Mouse (Mus musculus) stomach, embryonic 14.5 days (tissue): ENCODE measurements around the gene Cntnap5a. TPM values are rescaled to one million over a fixed set of nuclear protein-coding genes. Genes with fewer than 3 reads are reported as not detected.

ENCODE experiments used
- ATAC-seq: fragments of 200-750 bp; cut with Nextera tagmentation; 2 replicates; pipeline ENCODE4 v1.8.0; 2017; ENCODE audit warnings: low read depth, moderate TSS enrichment; ENCODE audit not compliant: insufficient number of reproducible peaks, insufficient read depth, low FRiP score
- H3K27ac ChIP-seq: fragments of 300-500 bp; sonication (generic); 2 replicates; pipeline ENCODE4 v1.5.1; 2014; ENCODE audit warnings: mild to moderate bottlenecking, low read length, moderate library complexity, mixed read lengths
- H3K27me3 ChIP-seq: fragments of 300-500 bp; sonication (generic); 2 replicates; pipeline ENCODE4 v1.6.1; 2014; ENCODE audit warnings: low read length, control low read depth, mixed read lengths; ENCODE audit not compliant: control insufficient read depth, insufficient read depth
- H3K36me3 ChIP-seq: fragments of 300-500 bp; sonication (generic); 2 replicates; pipeline ENCODE4 v1.6.1; 2014; ENCODE audit warnings: mild to moderate bottlenecking, control low read depth, low read length, moderate library complexity, mixed read lengths; ENCODE audit not compliant: control insufficient read depth, insufficient read depth
- H3K4me1 ChIP-seq: fragments of 300-500 bp; sonication (generic); 2 replicates; pipeline ENCODE4 v1.6.1; 2014; ENCODE audit warnings: low read length, control low read depth, mixed read lengths; ENCODE audit not compliant: control insufficient read depth, insufficient read depth
- H3K4me2 ChIP-seq: fragments of 300-500 bp; sonication (generic); replicated peaks from 2 replicates; pipeline ENCODE4 v1.6.1; 2014; ENCODE audit warnings: low read depth, low read length, control low read depth
- H3K4me3 ChIP-seq: fragments of 300-500 bp; sonication (generic); 2 replicates; pipeline ENCODE4 v1.5.1; 2014; ENCODE audit warnings: low read depth, low read length, control low read depth
- H3K9ac ChIP-seq: fragments of 300-500 bp; sonication (generic); replicated peaks from 2 replicates; pipeline ENCODE4 v1.6.1; 2014; ENCODE audit warnings: low read depth, mild to moderate bottlenecking, control low read depth, low read length, moderate library complexity, mixed read lengths
- H3K9me3 ChIP-seq: fragments of 300-500 bp; sonication (generic); 2 replicates; pipeline ENCODE4 v1.6.1; 2016; ENCODE audit warnings: low read depth, low read length, control low read depth; ENCODE audit not compliant: control insufficient read depth
- WGBS: fragments of 180-500 bp; shearing (Covaris S2); extraction: QIAGEN DNeasy Blood & Tissue Kit; methylation state at CpG from one replicate; pipeline ENCODE4 v1.1.7; 2014; 5-methylcytosine and 5-hydroxymethylcytosine counted together
- microRNA-seq: library from miRNA; unstranded; fragments of <30 nt; microRNA quantifications from one replicate; pipeline ENCODE4, GENCODE M21; 2016
- polyA plus RNA-seq: library from polyadenylated mRNA; unstranded; fragments of >200 nt; fragmentation: Nextera tagmentation; extraction: Ambion mirVana; gene quantifications from 2 replicates; pipeline ENCODE4 v1.2.1, GENCODE M21; 2014

The Cntnap5a gene
- polyA plus RNA-seq, 1 experiment from 2014 or later: 0.14 TPM

- H3K4me1 ChIP-seq: no peaks in the 10 kb centered on the region
- H3K9me3 ChIP-seq: no peaks in the 10 kb centered on the region; the same call in 1 of the 2 replicates
- H3K4me3 ChIP-seq: no peak overlapping the region
- no peak overlapping the region for H3K27ac ChIP-seq
- H3K36me3 ChIP-seq: no peaks in the 10 kb centered on the region
- ATAC-seq: no peak
- no peak overlapping the region for H3K9ac ChIP-seq
- H3K27me3 ChIP-seq: no peaks in the 10 kb centered on the region
- 69% methylated on average over 2 of the region's 2 CpGs for WGBS
- no peak overlapping the region for H3K4me2 ChIP-seq
These were observed 743.8 kb downstream of the Cntnap5a start for GRCm38 (mm10) chr1:116428396-116428795.

GRCm38 (mm10) chr1:116455115-116455717 is 770.7 kb downstream of the Cntnap5a start:
- no peaks in the 10 kb centered on the region for H3K4me1 ChIP-seq
- no peaks in the 10 kb centered on the region for H3K9me3 ChIP-seq
- no peak overlapping the region for H3K4me2 ChIP-seq
- no peak overlapping the region for H3K4me3 ChIP-seq
- no peak overlapping the region for H3K9ac ChIP-seq
- H3K27me3 ChIP-seq: no peaks in the 10 kb centered on the region
- no peak for ATAC-seq
- no peaks in the 10 kb centered on the region for H3K36me3 ChIP-seq
- no peak overlapping the region for H3K27ac ChIP-seq
- 69% methylated on average over 4 of the region's 4 CpGs for WGBS

- no peak overlapping the region for H3K4me3 ChIP-seq
- no peak overlapping the region for H3K9ac ChIP-seq
- WGBS: 32% methylated on average over 2 of the region's 2 CpGs
- H3K27ac ChIP-seq: no peak overlapping the region
- no peak for ATAC-seq
- H3K4me2 ChIP-seq: no peak overlapping the region
- no peaks in the 10 kb centered on the region for H3K4me1 ChIP-seq
- no peaks in the 10 kb centered on the region for H3K9me3 ChIP-seq
- no peaks in the 10 kb centered on the region for H3K36me3 ChIP-seq
- no peaks in the 10 kb centered on the region for H3K27me3 ChIP-seq
These were observed 793.1 kb downstream of the Cntnap5a start for GRCm38 (mm10) chr1:116477703-116478102.

GRCm38 (mm10) chr1:116488780-116489569 is 804.4 kb downstream of the Cntnap5a start:
- H3K27ac ChIP-seq: no peak overlapping the region
- H3K4me1 ChIP-seq: no peaks in the 10 kb centered on the region
- H3K27me3 ChIP-seq: no peaks in the 10 kb centered on the region
- H3K9ac ChIP-seq: no peak overlapping the region
- H3K36me3 ChIP-seq: no peaks in the 10 kb centered on the region
- H3K4me2 ChIP-seq: no peak overlapping the region
- H3K4me3 ChIP-seq: no peak overlapping the region
- no peak for ATAC-seq
- 36% methylated on average over 1 of the region's 1 CpGs for whole genome bisulfite sequencing
- H3K9me3 ChIP-seq: no peaks in the 10 kb centered on the region

GRCm38 (mm10) chr1:116577969-116578666 is 893.6 kb downstream of the Cntnap5a start:
- Histone ChIP-seq H3K4me1 (no peaks in the 10 kb centered on the region), H3K4me3 (no peak overlapping the region), H3K9me3 (no peaks in the 10 kb centered on the region), H3K36me3 (no peaks in the 10 kb centered on the region), H3K27me3 (no peaks in the 10 kb centered on the region), H3K4me2 (no peak overlapping the region), H3K9ac (no peak overlapping the region), H3K27ac (peak overlapping the region; percentile 21; the same call in 1 of the 2 replicates)
- ATAC-seq: peak; percentile 61; the same call in 1 of the 2 replicates
- WGBS: 52% methylated on average over 4 of the region's 4 CpGs

- ATAC-seq: no peak
- no peak overlapping the region for H3K9ac ChIP-seq
- no peaks in the 10 kb centered on the region for H3K36me3 ChIP-seq
- no peak overlapping the region for H3K4me2 ChIP-seq
- no peak overlapping the region for H3K4me3 ChIP-seq
- H3K27me3 ChIP-seq: no peaks in the 10 kb centered on the region
- H3K4me1 ChIP-seq: no peaks in the 10 kb centered on the region
- no peak overlapping the region for H3K27ac ChIP-seq
- no peaks in the 10 kb centered on the region for H3K9me3 ChIP-seq
These were observed 931.7 kb downstream of the Cntnap5a start for GRCm38 (mm10) chr1:116616272-116616671.

Small RNAs within 50 kb of the gene (microRNA-seq; reads per million reads assigned to microRNA genes)
- gene Gm23393: not detected
